In the genomic region with DNA sequence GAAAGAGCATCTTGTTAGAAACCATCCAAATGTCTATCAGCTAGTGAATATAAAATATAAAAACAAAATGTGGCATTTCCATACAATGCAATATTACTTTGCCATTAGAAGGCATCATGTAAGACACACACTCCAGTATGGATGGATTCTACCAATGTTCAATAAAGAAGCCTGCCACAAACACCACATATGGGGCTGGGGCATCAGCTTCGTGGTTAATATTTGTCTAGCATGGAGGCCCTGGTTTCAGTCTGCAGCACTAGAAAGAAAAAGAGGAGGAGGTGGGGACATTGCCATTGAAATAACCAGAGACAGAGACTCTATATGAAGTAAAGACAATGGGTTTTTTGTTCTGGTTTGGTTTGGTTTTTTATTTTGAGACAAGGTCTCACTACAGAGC, we compare ENCODE assay signal across 17 mouse cellular contexts.
"Had no signal": no experiment of that assay in that cellular context is flagged by ENCODE, and none has a peak within 500 bp of the region (broad histone marks: within the 10 kb centered on the region; RNA-seq: fewer than 3 reads in every experiment).

No protein-coding gene starts in this region.

- H3K9me3 ChIP-seq: liver, embryonic 15.5 days; midbrain, embryonic 10.5 days; midbrain, embryonic 12.5 days; neural tube, embryonic 13.5 days; neural tube, embryonic 15.5 days had no signal

- H3K4me1 ChIP-seq: midbrain, embryonic 10.5 days; midbrain, embryonic 12.5 days had no signal

- DNase-seq: lung, adult 18-20 months; lung, embryonic 14.5 days; lung, postnatal 10 days; lung, postnatal 4 days; midbrain, embryonic 14.5 days; right cerebral cortex, adult 18-20 months; right cerebral cortex, postnatal 25 days; right cerebral cortex, postnatal 4 days; thymus, postnatal 14 days; thymus, postnatal 36 days had no signal

- H3K36me3 ChIP-seq: liver, embryonic 15.5 days; midbrain, embryonic 10.5 days; midbrain, embryonic 12.5 days; neural tube, embryonic 13.5 days; neural tube, embryonic 15.5 days had no signal

- H3K27me3 ChIP-seq: liver, embryonic 15.5 days; midbrain, embryonic 12.5 days; neural tube, embryonic 13.5 days; neural tube, embryonic 15.5 days had no signal

- H3K4me3 ChIP-seq: liver, embryonic 15.5 days; midbrain, embryonic 10.5 days; midbrain, embryonic 12.5 days; myocyte; neural tube, embryonic 13.5 days; neural tube, embryonic 15.5 days had no signal

- H3K4me2 ChIP-seq: liver, embryonic 15.5 days; lung, embryonic 14.5 days; midbrain, embryonic 12.5 days; neural tube, embryonic 13.5 days; neural tube, embryonic 15.5 days had no signal

- H3K27ac ChIP-seq: liver, embryonic 15.5 days; midbrain, embryonic 10.5 days; midbrain, embryonic 12.5 days; neural tube, embryonic 13.5 days; neural tube, embryonic 15.5 days had no signal

- H3K9ac ChIP-seq: liver, embryonic 15.5 days; lung, embryonic 14.5 days; midbrain, embryonic 12.5 days; neural tube, embryonic 13.5 days; neural tube, embryonic 15.5 days had no signal

- ATAC-seq: midbrain, embryonic 16.5 days had no signal
